Mouse (Mus musculus) thymus, postnatal 10 days (tissue): ENCODE results near the gene Rnf145.

Experiments used
- DNase-seq, 2 experiments: peaks; one replicate each; pipeline ENCODE4 v3.0.0; 2021; ENCODE audit warnings: low spot score in 2 of 2

The Rnf145 gene

DNA sequence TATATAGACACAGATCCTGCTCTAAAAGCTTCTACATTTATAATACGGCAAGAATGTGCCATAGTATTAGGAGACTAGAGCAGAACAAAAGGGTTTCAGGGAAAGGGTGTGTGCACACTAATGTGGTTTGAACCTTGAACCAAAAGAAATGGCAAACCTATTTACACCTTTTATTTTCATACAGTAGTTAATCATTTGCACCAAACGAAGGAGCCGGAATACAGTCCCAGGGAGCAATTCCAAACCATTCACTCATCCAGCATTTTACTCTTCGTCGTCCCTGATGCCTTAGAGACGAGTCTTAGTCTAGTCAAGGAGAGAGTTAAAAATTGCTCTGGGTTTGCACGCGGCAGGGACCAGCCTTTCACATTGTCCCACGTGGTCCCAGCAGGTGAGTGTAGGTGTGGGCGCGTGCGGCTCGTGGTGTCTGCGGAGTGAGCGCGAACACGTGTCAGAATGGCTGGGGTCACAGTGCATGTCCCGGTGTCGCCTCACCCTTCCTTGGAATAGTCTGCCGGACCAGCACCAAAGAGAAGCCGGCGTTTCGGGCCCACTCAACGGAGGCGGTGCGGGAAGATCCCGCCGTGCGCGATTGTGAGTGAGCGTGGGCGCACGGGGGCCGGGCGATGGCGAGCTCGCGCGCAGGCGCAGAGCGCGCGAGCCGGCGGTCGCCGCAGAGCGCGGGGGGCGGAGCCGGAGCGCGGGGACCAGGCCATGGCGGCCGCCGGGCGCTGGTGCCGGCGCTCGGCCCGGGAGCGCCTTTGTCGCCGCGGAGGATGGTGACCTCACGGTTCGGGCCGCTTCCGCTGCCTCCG, at the start of gene Rnf145:
Gene Rnf145, plus strand, starts transcription at position 684 of the 815 bp plus-strand sequence.
- peak; percentile 69 to 70 for DNase-seq

DNA sequence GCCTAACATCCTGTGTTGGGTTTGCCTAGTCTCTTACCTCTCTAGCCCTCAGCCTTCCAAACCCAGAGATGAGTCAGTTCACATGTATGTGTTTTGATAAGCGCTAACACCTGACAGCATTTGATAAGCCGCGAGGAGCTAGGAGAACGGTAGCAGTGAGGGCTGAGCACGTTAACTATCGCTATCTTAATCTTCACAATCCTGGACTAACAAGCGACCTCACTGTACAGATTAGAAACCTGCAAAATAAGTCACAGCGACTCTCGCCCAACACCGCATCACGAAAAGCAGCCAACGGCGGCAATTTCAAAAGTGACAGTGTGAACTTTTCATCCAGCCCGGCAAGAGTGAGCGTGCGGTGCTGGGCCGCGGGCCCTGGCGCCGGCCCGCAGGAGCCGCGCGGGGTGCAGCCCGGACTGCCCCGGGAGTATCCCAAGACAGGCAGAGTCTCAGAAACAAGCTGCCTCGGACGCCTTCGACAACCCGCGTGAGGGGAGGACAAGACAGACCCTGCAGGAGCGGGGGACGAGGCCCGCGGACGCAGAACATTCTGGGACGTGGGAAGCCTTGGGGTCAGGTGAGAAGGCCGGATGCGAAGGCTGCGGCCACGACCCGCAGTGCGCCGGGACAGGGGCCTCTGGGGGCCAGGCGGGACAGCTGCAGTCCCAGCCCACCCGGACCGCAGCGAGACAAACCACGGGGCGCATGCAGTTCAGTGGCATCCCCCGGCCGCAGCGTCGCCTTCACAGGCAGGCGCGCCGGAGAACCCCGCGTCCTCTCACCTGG, 48.9 kb upstream of the Rnf145 start:
- no peak for DNase-seq

DNA sequence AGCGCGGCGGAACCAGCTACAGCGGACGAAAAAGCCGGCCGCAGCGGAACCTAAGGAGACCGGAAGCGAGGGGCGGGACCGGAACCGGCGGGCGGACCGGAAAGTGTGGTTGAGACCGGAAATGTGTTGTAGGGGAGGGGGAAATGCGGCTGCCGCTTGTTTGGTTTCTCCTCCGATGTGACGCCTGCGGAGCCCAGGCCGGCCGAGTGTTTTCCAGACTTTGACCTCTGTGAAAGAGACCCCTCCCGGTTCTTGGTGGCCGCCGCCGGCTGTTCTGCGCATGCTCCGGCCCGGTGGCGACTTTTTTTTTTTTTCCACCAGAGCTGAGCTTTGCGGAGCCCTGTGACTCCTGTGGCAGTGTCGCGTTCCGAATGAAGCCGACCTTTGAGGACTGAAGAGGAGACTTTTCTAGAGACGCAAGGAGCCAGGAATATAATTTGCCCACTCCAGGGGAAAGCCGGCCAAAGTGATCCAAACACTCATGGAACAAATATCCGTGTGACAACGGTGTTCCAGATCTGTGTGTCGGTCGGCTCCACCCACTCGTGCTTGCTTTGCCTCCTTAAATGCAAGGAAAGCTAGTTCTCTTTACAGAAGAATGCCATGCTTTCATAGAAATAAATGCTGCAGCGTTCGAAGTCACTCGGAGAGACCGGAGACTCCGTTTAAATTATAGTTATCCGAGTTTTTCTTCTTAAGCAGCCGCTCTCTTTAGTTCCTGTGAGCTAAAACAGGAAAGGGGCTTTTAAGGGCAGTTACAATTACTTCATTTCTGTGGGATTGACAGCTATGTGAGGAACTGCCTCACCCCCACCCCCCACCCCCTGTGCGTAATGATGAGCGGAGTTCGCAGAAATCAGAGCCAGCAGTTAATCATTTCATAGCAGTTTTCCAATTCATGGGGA, 48.1 kb upstream of the Rnf145 start, which contains the start of gene Ublcp1:
Gene Ublcp1, minus strand, starts transcription at position 67 of the 905 bp plus-strand sequence.
- DNase-seq = peak; percentile 88 to 91

DNA sequence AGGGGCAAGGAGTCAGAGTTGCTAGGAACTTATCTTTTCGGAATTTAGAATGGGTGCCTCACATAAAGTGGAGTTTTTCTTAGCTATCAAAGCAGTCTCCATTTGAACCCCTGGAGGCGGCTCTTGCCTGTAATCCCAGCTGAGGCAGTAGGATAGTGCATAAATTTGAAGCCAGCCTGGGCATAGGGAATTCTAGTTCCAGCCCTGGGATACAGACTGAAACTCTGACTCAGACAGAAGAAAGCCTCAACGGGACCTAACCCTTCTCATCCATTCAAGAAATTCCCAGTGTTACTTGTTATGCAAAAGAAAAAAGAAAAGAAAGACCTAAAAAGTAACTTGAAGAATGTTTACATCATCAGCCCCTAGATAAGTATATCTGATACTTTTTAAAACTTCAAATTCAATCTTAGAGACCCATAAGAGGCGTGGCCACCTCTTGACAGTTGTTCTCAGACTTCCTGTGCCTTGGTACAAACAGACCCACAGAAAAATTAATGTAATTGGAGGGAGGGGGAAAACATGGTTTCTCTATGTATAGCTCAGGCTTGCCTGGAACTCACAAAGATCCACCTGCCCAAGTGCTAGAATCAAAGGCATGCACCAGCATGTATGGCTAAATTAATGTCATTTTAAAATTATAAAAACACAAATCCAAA, 47.3 kb upstream of the Rnf145 start:
- DNase-seq = peak; percentile 22 to 27

DNA sequence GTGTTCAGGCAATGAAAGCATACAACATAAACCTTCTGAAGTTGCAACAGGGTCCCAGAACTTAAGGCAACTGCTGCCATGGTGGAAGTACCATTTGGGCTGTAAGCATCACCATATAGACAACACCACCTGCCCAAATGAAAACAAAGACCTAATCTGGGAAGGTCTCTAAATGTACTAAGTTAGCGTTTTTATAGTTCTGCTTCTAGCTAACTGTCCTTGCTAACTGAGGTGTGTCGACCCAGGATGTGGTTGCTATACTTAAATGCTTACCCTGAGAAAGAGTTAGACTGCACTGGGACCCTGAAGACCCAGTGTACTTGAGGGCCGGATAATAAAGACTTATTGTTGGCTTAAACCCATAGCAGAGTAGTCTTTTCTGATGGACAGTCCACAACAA, 43.3 kb upstream of the Rnf145 start:
- DNase-seq = no peak

DNA sequence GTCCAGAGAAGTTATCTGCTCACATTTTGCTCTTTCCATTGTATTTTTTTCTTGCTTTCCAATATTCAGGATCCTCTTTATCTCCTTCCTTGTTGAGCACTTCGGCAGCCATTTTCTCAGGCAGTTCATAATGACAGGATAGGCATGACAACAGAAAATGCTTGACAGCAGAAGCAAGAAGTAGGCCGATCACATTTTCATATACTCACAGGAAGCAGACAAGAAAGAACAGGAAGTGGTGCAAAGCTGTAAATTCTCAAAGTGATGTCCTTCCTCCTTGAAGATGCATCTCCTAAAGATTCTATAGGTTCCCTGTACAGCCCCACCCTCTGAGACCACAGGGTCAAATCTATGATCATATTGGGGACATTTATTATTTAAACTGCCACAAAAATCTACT, 42.3 kb upstream of the Rnf145 start:
- DNase-seq = no peak

DNA sequence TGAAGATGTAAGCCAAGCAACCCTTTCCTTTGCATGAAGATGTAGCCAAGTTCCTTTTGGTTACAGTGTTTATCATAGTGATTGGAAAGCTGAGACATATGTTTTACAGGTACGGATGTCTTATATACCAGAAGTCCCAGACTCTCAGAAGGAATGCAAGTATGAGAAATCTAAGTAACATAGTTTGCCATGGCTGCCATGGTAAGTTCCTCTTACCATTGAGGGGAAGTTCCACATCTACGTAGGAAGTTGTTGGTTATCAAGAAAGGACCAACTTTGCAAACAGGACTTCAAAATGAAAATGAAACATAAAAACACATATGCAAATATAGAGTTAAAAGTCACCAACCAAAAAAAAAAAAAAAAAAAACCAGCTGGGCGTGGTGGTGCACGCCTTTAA, 40.4 kb upstream of the Rnf145 start:
- no peak for DNase-seq

DNA sequence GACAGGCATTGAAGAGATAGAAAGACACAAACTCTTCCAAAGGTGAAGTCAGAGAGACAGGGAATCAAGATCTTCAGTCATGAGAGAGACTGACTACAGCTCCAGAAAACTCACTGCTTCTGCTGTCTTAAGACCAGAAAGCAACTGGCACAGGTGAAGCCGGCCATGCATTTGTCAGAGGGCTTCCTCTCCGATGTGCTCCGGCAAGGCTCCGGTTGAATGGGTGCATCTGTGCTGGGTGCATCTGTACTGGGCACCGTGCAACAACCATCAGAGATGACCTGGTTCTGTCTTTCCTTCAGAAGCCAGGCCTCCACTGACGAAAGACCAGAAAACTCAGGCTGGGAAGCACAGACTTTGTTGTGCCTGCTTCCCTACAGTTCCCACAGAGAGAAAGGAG, 38.5 kb upstream of the Rnf145 start:
- no peak for DNase-seq

DNA sequence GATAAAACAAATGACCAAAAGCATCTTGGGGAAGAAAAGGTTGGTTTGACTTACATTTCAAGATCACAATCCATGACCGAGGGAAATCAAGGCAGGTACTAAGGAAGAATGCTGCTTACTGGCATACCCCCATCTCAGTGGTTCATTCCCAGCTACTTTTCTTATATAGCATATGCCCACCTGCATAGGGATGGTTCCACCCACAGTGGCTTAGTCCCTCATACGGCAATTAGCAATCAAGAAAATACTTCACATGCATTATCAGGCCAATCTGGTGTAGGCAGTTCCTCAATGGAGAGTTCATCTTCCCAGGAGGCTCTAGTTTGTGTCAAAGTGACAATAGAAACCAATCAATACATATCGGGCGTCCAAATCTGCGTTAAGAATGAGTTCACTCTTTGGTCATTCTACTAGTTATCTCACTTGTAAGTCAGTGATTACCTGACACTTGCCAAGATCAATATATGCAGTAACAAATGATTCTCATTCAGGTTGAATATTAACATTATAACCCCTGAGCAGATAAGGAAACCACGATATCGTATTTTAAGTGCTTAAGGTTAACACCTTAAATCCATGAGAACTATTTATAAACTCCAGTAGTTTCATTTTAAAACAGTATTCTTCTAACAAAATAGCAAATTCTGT, 33.6 kb upstream of the Rnf145 start:
- DNase-seq = no peak

DNA sequence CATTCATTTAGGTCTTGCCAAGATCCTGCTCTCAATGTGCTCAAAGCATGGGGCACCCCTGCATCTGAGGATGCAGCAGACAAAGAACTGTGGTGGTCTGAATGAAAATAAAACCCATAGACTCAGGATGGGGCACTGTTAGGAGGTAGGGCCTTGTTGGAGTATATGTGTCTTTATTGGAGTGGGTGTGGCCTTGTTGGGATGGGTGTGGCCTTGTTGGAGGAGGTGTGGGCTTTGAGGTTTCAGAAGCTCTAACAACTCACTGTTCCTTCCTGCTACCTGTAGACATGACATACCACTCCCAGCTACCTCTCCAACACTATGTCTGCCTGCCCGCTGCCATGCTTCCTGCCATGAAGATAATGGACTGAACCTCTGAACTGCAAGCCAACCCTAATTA, 29.6 kb upstream of the Rnf145 start:
- no peak for DNase-seq

DNA sequence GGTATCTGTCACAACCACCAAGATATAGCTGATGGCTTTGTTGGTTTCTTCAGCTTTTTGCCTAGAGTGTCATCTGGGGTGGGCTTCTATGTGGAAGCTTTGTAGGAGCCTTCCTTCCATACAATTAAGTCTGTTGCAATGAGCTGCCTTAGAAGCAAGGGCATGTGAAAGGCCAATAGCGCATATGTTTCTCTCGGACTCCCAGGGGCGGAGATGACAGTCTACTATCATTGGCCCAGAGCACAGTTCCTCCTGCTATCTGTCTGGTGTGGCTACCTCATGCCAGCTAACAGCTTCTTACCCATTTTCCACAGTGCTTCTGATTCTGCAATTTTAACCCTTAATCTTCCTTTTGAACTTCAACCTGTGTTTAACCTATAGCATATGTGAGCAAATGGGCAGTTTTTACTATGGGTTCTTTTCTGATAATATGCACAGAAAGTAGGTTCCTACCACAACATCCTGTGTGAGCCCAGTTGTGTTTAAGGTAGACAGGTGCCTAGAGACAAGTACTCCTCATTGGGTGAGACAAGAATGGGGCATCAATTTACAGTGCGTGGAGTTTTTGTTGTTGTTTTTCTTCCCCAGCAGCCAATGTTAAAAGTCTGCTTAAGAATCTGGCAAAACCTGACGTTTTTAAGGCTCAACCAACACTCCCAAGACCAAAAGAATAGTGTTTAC, 24.0 kb upstream of the Rnf145 start:
- DNase-seq = peak in 1 of 2 experiments; percentile 29

DNA sequence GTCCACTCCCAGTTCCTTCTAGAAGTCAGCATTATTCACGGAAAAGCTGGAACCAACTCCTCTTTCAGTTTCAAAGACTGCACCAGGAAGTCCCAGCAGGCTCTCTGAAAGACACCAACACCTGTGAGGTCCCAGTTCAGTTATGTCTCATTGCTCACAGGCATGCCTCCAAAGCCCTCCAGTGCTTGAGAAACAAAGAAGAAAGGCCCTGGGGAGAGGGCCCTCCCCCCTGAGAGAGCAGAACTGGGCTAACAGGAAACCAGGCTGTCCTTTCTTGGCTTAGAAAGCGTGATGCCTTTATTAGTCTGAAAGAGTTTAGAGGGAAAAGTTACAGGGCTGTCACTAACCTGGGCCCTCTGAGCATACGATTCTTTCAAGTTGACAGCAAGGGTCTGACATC, 22.5 kb upstream of the Rnf145 start:
- DNase-seq = peak; percentile 79 to 86

DNA sequence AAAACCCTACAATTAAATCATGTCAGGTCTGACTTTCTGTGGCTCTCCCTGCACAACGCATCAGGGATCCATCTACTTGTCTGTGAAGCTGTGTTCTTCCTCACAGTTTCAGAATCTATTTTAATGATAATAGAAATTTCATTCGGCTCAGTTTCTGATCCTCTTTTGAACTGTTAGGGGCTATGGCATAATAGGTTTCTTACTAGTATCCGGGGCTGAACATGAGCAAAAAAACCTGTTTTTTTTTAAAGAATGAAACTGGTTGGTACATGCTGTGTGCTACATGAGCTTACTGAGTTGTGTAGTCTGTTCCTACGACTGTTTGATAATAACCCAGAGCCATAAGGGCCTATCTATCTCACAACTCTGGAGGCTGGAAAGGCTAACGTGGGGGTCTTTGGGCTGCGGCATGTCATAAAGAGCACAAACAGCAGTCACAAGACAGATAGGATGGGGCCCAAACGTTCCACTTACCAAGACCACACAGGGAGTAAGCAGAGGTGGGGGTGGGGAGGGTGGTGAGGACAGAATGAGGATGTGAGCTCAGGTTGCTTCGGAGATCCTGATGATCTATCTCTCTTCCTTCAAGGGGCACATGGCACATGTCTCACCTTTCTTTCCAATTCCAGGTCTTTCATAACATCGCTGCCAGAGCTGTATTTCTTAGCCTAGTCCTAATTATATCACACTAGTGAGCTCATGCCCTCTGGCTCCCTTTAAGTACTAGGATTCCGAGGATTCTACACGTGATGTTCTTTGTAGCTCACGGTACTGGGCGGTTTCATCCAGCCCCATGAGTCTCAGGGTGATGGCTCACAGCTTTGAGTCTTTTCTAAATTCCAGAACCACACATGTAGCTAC, 20.1 kb upstream of the Rnf145 start:
- DNase-seq = no peak

DNA sequence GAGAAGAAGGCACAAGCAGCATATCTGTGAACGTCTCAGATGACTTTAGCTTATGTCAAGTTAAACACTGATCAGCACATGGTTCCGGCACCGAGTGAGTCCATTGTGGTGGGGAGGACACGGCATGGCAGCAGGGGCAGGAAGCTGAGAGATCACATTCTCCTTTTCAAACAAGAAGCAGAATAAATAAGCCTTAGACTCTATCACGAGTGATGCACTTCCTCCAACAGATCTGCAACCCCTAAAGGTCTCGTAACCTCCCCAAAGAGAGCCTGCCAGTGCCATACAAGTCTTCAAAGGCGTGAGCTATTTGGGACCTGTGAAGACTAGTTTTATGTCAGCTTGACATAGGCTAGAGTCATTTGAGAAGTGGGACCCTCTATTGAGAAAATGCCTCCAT, 17.8 kb upstream of the Rnf145 start:
- no peak for DNase-seq

DNA sequence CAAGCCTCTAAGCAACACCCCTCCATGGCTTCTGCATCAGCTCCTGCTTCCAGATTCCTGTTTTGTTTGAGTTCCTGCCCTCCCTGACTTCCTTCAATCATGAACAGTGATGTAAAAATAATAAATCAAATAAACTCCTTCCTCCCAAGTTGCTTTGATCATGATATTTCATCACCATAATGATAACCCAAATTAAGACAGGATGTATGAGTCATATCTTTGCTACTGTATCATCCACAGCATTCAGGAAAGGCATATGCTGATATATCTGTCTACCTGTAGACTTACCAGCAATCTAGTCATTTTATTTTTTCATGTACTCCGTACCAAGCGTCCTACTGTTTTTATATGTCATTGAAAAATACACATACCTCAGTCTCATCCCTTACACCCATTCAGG, 17.3 kb upstream of the Rnf145 start:
- DNase-seq = no peak

DNA sequence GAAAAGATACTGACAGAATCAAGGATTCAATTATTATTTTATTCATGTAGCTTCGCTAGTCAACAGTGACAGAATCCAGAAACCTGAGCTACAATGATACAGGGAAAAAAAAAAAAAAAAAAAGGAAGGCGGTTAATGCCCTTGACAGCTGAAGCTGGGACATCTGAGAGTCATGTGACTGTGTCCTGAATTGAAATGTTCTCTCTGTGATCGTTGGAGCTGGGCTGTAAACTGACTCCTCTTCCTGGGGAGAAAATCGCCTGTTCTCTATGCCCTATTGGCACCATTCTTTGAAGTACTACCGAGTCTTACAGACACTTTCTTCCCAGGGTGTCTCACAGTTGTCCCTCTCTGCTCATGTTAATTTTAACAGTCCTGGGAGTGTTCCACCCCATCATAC, 15.8 kb upstream of the Rnf145 start:
- no peak for DNase-seq

DNA sequence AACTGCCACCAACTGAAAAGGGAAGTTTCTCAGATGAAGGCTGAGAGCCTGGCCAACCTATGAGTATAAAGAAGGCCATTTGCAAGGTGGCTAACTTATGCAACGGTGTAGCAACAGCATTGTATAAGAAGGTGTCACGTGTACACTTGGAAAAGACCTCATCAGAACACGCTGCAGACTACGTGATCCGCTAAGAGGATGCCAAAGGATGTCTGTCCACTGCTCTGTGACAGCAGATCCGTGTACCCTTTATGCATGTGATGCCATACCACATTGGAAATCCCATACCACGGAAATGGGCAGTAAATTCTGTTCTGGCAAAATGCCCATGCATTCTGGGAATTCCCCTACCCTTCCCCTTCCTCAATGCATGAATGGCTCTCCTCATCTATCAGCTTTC, 14.6 kb upstream of the Rnf145 start:
- DNase-seq = no peak

DNA sequence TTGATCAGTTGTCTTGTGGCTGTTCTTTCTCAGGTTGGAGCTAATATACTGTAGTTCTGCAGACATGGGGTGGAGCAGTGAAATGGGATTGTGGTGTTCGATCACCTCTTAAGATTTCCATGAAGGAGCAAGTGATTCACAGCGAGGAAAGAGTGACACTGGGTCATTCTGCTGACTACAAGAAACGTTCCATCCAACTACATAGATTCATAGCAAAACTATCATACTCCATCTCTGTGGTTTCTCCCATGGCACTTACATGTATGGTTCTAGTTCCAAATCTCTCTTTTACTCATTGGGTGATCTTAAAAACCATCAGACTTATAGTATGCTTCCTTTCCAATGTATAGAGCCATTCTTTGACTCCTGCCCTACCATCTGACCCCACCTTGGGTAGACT, 14.0 kb upstream of the Rnf145 start:
- no peak for DNase-seq

DNA sequence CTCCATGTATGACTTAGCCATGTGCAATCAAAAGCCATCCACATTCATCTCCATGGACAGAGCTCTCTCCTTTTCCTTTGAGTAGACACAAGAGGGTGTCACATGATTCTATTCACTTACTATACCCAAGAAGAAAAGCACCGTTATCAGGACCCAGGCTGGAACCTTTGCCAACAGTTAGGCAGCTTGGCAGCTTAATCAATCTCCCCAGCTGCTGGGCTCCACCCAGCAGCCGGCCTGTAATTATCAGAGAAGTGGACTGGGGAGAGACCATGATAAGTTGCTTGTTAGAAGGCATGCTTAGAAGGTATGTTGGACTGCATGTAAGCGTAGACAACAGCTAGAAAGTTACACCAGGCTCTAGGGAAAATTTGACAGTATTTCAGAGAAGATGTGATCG, 9.9 kb upstream of the Rnf145 start:
- DNase-seq = no peak
